Mouse (Mus musculus): ENCODE measurements at regions not wholly inside any gene's neighbourhood (a gene's known extent, or its start where the extent isn't known, plus 50 kb on each side); places are given as distances from the start of the nearest gene placed in this dataset.

DNA sequence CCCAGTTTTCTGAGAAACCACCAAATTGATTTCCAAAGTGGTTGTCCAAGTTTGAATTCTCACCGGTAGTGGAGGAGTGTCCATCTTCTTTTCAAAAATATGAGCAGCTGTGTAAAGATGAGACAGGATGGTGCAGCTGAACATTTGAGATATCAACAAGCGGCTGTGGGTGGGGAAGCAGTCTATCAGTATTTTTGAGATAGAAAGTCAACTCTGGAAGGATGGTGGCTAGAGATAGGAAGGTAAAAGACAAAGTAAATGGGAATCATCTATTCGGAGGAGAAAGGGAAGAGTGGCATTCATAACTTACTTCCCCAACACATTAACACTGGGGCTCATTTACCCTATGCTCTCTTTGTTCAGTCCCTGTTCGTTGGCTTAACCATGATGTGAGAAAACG lies 146.9 kb upstream of the Gmnc start:
- no peak for DNase-seq

DNA sequence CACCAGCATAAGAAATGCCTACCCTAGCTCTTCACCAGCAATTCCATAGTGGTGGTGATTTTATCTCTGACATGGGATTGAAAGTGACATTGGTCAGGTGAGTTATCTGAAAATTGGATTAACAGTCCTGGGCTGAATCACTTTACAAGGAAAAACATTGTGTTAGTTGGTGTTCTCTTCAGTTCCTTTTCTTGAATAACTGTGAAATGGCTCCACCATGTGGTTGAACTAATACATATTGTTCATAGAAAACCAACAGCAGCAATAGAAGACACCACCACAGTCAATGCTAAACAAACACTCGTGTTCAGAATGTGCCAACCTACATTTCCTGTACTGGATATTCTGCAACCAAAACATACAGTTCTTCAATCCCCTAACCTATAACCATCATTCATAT lies 147.5 kb upstream of the Gmnc start:
- DNase-seq = no peak

DNA sequence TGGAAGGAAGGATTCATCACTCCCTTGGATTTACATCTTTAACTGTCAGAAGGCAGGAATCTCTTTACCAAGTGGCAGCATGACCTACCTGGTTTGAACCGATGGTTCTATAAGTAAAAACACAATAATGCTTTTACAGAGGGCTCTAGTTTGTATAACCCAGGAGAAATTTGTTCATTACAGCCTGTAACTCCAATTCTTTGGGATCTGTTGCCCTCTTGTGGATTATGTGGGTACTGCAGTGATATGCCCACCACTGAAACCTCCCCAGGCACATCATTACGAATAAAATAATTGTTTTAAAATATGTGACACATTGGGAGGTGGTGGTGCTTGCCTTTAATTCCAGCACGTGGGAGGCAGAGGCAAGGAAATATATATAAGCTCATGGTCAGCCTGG lies 148.6 kb upstream of the Gmnc start:
- peak; percentile 49 to 52 for DNase-seq

DNA sequence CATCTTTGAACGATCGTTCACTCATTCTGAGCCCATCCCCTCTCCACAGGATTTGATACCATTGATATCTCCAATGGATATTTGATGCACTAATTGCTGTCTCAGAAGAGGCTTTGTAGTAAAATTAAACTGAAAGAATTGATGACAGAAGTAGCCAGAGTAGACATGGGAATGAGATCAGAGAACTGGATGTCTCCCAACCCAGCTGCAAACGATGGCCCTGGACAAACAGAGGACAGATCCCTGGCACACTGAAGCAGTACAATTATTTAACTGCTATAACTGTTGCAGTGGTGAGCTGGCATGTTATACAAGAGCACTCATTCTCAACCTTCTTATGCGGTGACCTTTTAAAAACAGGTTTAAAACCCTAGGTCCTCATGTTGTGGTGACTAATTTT lies 151.5 kb upstream of the Ostn start:
- DNase-seq = no peak

DNA sequence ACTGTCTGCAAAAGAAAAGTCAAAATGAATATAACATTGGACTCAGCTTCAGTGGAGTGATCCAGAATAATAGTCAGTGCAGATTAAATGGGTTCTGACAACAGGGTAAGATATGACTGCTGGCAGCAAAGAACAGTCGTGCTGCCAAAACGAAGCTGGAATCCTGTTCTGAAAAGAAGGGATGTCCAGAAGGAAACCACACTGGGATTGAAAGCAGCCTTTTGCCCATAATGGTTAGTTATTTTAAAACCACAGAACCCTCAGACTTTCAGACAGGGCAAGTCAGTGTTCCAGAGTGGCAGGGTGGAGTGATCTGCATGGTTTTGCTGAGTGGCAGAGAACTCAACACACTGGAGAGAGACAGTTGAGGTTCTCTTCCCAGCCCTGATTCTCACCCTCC lies 111.6 kb upstream of the Ostn start:
- DNase-seq = no peak

Measured in kidney, postnatal 4 days (tissue).